Mouse (Mus musculus): ENCODE results near the gene Pde4dip.

- TF ChIP-seq POLR2A (IDR thresholded peaks at IDR 0.05; ENCODE audit: insufficient read depth, low read depth, low read length), result no peak
- no peak for TF ChIP-seq CTCF (IDR thresholded peaks at IDR 0.05; ENCODE audit: insufficient read depth, low read depth, low read length)
Observed at GRCm38 (mm10) chr3:97844821-97845201, 43.7 kb downstream of the Pde4dip start.

Data from olfactory bulb, adult 2 months (tissue).